Mouse (Mus musculus) ZHBTc4 (cell line): ENCODE measurements around the gene Col4a5.
A peak's percentile ranks its signal among the peaks of the same experiment; 100 is the strongest.

Source experiments
- DNase-seq: peaks from one replicate; pipeline ENCODE4 v3.0.0-alpha.2; 2011; ENCODE audit warnings: low read depth, low spot score

Gene Col4a5

GRCm38 (mm10) chrX:141475110-141475509 is at the start of gene Col4a5:
TSS of gene Col4a5 (plus strand) at chrX:141475385.
- peak; percentile 79 for DNase-seq

GRCm38 (mm10) chrX:141436780-141437179 is 38.4 kb upstream of the Col4a5 start:
- no peak for DNase-seq

GRCm38 (mm10) chrX:141439423-141439822 is 35.8 kb upstream of the Col4a5 start:
- DNase-seq = no peak

GRCm38 (mm10) chrX:141447936-141448335 is 27.2 kb upstream of the Col4a5 start:
- no peak for DNase-seq

GRCm38 (mm10) chrX:141473470-141474302 is 1.5 kb upstream of the Col4a5 start, which contains the start of gene Col4a6:
TSS of gene Col4a6 (minus strand) at chrX:141474076.
- DNase-seq = peak; percentile 3

GRCm38 (mm10) chrX:141475566-141476327 is 562 bp downstream of the Col4a5 start:
- peak; percentile 11 for DNase-seq

- DNase-seq = no peak
Observed at GRCm38 (mm10) chrX:141494545-141494944, 19.4 kb downstream of the Col4a5 start.

- no peak for DNase-seq
Observed at GRCm38 (mm10) chrX:141503125-141503524, 27.9 kb downstream of the Col4a5 start.

GRCm38 (mm10) chrX:141533447-141533846 is 58.3 kb downstream of the Col4a5 start:
- DNase-seq = no peak

GRCm38 (mm10) chrX:141547471-141547870 is 72.3 kb downstream of the Col4a5 start:
- DNase-seq = no peak

- DNase-seq = peak; percentile 23
Observed at GRCm38 (mm10) chrX:141590242-141590641, 115.1 kb downstream of the Col4a5 start.

- peak; percentile 59 for DNase-seq
Observed at GRCm38 (mm10) chrX:141721725-141722124, 246.5 kb downstream of the Col4a5 start.

- DNase-seq = peak; percentile 50
Observed at GRCm38 (mm10) chrX:141723936-141724335, 248.8 kb downstream of the Col4a5 start.

GRCm38 (mm10) chrX:141724391-141724891 is 249.3 kb downstream of the Col4a5 start:
- DNase-seq = peak; percentile 43

- DNase-seq = peak; percentile 56
Observed at GRCm38 (mm10) chrX:141724937-141725918, 250.0 kb downstream of the Col4a5 start, which contains the start of gene Irs4. TSS of gene Irs4 (minus strand) at chrX:141725263.

- DNase-seq = no peak
Observed at GRCm38 (mm10) chrX:141729570-141729969, 254.4 kb downstream of the Col4a5 start.
